Mouse (Mus musculus) hindbrain, embryonic 12.5 days (tissue): ENCODE measurements around the gene Gne. TPM values are rescaled to one million over a fixed set of nuclear protein-coding genes. Genes with fewer than 3 reads are reported as not detected.

Experiments
- ATAC-seq: fragments of 200-750 bp; cut with Nextera tagmentation; 2 replicates; pipeline ENCODE4 v1.8.0; 2017; ENCODE audit warnings: moderate TSS enrichment; ENCODE audit not compliant: low FRiP score
- H3K27ac ChIP-seq: fragments of 300-500 bp; sonication (generic); 2 replicates; pipeline ENCODE4 v1.5.1; 2016; ENCODE audit warnings: mild to moderate bottlenecking
- H3K27me3 ChIP-seq: fragments of 300-500 bp; sonication (generic); 2 replicates; pipeline ENCODE4 v1.6.1; 2016; ENCODE audit warnings: mild to moderate bottlenecking
- H3K36me3 ChIP-seq: fragments of 300-500 bp; sonication (generic); 2 replicates; pipeline ENCODE4 v1.6.1; 2016; ENCODE audit warnings: mild to moderate bottlenecking
- H3K4me1 ChIP-seq: fragments of 300-500 bp; sonication (generic); 2 replicates; pipeline ENCODE4 v1.6.1; 2016
- H3K4me2 ChIP-seq: fragments of 300-500 bp; sonication (generic); replicated peaks from 2 replicates; pipeline ENCODE4 v1.6.1; 2016; ENCODE audit warnings: mild to moderate bottlenecking
- H3K4me3 ChIP-seq: fragments of 300-500 bp; sonication (generic); 2 replicates; pipeline ENCODE4 v1.5.1; 2016; ENCODE audit warnings: mild to moderate bottlenecking
- H3K9ac ChIP-seq: fragments of 300-500 bp; sonication (generic); 2 replicates; pipeline ENCODE4 v1.6.1; 2016; ENCODE audit warnings: mild to moderate bottlenecking, moderate library complexity
- H3K9me3 ChIP-seq: fragments of 300-500 bp; sonication (generic); replicated peaks from 2 replicates; pipeline ENCODE4 v1.6.1; 2016; ENCODE audit warnings: mild to moderate bottlenecking
- WGBS: fragments of 180-500 bp; shearing (Covaris S2); methylation state at CpG from one replicate; pipeline ENCODE4 v1.1.7; 2016; 5-methylcytosine and 5-hydroxymethylcytosine counted together
- polyA plus RNA-seq: library from polyadenylated mRNA; unstranded; fragments of >200 nt; fragmentation: Nextera tagmentation; extraction: Ambion mirVana; gene quantifications from 2 replicates; pipeline ENCODE4 v1.2.1, GENCODE M21; 2016

Gne gene
- polyA plus RNA-seq, 1 experiment from 2014 or later: 24.6 TPM

GRCm38 (mm10) chr4:44097576-44098335 lies 13.8 kb upstream of the Gne start:
- Histone ChIP-seq H3K27ac (no peak overlapping the region), H3K4me3 (no peak overlapping the region), H3K27me3 (no peaks in the 10 kb centered on the region), H3K4me1 (peaks cover under 1% of the 10 kb centered on the region; the same call in 1 of the 2 replicates), H3K36me3 (no peaks in the 10 kb centered on the region), H3K4me2 (no peak overlapping the region), H3K9me3 (no peaks in the 10 kb centered on the region), H3K9ac (no peak overlapping the region)
- WGBS: 62% methylated on average over 11 of the region's 11 CpGs
- no peak for ATAC-seq

GRCm38 (mm10) chr4:44094475-44094874 lies 10.5 kb upstream of the Gne start:
- H3K4me2 ChIP-seq: no peak overlapping the region

GRCm38 (mm10) chr4:44092359-44092758 lies 8.4 kb upstream of the Gne start:
- H3K9ac ChIP-seq: no peak overlapping the region
- ATAC-seq: no peak
- H3K9me3 ChIP-seq: no peaks in the 10 kb centered on the region
- no peak overlapping the region for H3K4me2 ChIP-seq
- no peaks in the 10 kb centered on the region for H3K36me3 ChIP-seq
- WGBS: 87% methylated on average over 11 of the region's 11 CpGs
- no peaks in the 10 kb centered on the region for H3K27me3 ChIP-seq
- H3K4me3 ChIP-seq: no peak overlapping the region
- no peak overlapping the region for H3K27ac ChIP-seq
- no peaks in the 10 kb centered on the region for H3K4me1 ChIP-seq

More at GRCm38 (mm10) chr4:44094475-44094874, 10.5 kb upstream of the Gne start:
- H3K9me3 ChIP-seq: no peaks in the 10 kb centered on the region
- H3K27me3 ChIP-seq: no peaks in the 10 kb centered on the region
- no peak for ATAC-seq
- no peak overlapping the region for H3K9ac ChIP-seq
- no peak overlapping the region for H3K4me3 ChIP-seq
- WGBS: 83% methylated on average over 4 of the region's 4 CpGs
- H3K4me1 ChIP-seq: no peaks in the 10 kb centered on the region
- H3K27ac ChIP-seq: no peak overlapping the region
- no peaks in the 10 kb centered on the region for H3K36me3 ChIP-seq

- no peak for ATAC-seq
These were observed 1.6 kb upstream of the Gne start for GRCm38 (mm10) chr4:44085566-44085965.

GRCm38 (mm10) chr4:44084602-44085325 lies 787 bp upstream of the Gne start:
- no peak overlapping the region for H3K27ac ChIP-seq
- H3K27me3 ChIP-seq: no peaks in the 10 kb centered on the region
- no peak overlapping the region for H3K9ac ChIP-seq
- no peak for ATAC-seq
- H3K36me3 ChIP-seq: no peaks in the 10 kb centered on the region
- no peak overlapping the region for H3K4me3 ChIP-seq
- H3K4me1 ChIP-seq: peaks cover 4% of the 10 kb centered on the region; the same call in 1 of the 2 replicates
- no peaks in the 10 kb centered on the region for H3K9me3 ChIP-seq
- 0 out of 2 replicates have a peak overlapping the region, but pooled peaks have one; percentile 11 for H3K4me2 ChIP-seq
- 83% methylated on average over 13 of the region's 13 CpGs for WGBS

More at GRCm38 (mm10) chr4:44085566-44085965, 1.6 kb upstream of the Gne start:
- no peak overlapping the region for H3K4me2 ChIP-seq
- WGBS: 94% methylated on average over 3 of the region's 3 CpGs
- no peak overlapping the region for H3K27ac ChIP-seq
- H3K4me1 ChIP-seq: peaks cover 4% of the 10 kb centered on the region; the same call in 1 of the 2 replicates
- no peaks in the 10 kb centered on the region for H3K27me3 ChIP-seq
- no peak overlapping the region for H3K9ac ChIP-seq
- H3K36me3 ChIP-seq: no peaks in the 10 kb centered on the region
- H3K9me3 ChIP-seq: no peaks in the 10 kb centered on the region
- H3K4me3 ChIP-seq: no peak overlapping the region

- Histone ChIP-seq H3K4me1 (no peaks in the 10 kb centered on the region), H3K4me3 (no peak overlapping the region), H3K27ac (no peak overlapping the region), H3K9ac (no peak overlapping the region), H3K36me3 (no peaks in the 10 kb centered on the region), H3K27me3 (no peaks in the 10 kb centered on the region), H3K4me2 (no peak overlapping the region), H3K9me3 (no peaks in the 10 kb centered on the region)
- WGBS: 87% methylated on average over 7 of the region's 7 CpGs
- ATAC-seq: no peak
These were observed 5.5 kb downstream of the Gne start for GRCm38 (mm10) chr4:44078358-44078933.

GRCm38 (mm10) chr4:44074422-44074821 lies 9.6 kb downstream of the Gne start:
- no peak overlapping the region for H3K4me3 ChIP-seq
- no peaks in the 10 kb centered on the region for H3K9me3 ChIP-seq
- H3K36me3 ChIP-seq: no peaks in the 10 kb centered on the region
- no peak overlapping the region for H3K27ac ChIP-seq
- H3K9ac ChIP-seq: no peak overlapping the region
- no peak for ATAC-seq
- peaks cover 13% of the 10 kb centered on the region for H3K4me1 ChIP-seq
- H3K27me3 ChIP-seq: no peaks in the 10 kb centered on the region
- no peak overlapping the region for H3K4me2 ChIP-seq
- 78% methylated on average over 4 of the region's 4 CpGs for WGBS

GRCm38 (mm10) chr4:44073799-44074198 lies 10.2 kb downstream of the Gne start:
- Histone ChIP-seq H3K27ac (no peak overlapping the region), H3K9me3 (no peaks in the 10 kb centered on the region), H3K27me3 (no peaks in the 10 kb centered on the region), H3K9ac (no peak overlapping the region), H3K4me1 (peaks cover 14% of the 10 kb centered on the region), H3K4me2 (no peak overlapping the region), H3K36me3 (no peaks in the 10 kb centered on the region), H3K4me3 (no peak overlapping the region)
- 88% methylated on average over 3 of the region's 3 CpGs for WGBS
- no peak for ATAC-seq

- WGBS: 10% methylated on average over 9 of the region's 9 CpGs
- H3K27ac ChIP-seq: peak overlapping the region; percentile 76; the same call in 1 of the 2 replicates
- no peaks in the 10 kb centered on the region for H3K9me3 ChIP-seq
- H3K4me2 ChIP-seq: peak overlapping the region; percentile 65
- peaks cover 17% of the 10 kb centered on the region for H3K4me1 ChIP-seq
- peak overlapping the region; percentile 76 for H3K9ac ChIP-seq
- ATAC-seq: peak; percentile 47; the same call in 1 of the 2 replicates
- no peaks in the 10 kb centered on the region for H3K27me3 ChIP-seq
- no peaks in the 10 kb centered on the region for H3K36me3 ChIP-seq
- peak overlapping the region; percentile 91 for H3K4me3 ChIP-seq
These were observed 11.0 kb downstream of the Gne start for GRCm38 (mm10) chr4:44072873-44073441.

GRCm38 (mm10) chr4:44072146-44072872 lies 11.7 kb downstream of the Gne start:
- under 1% methylated on average over 70 of the region's 70 CpGs for WGBS
- peak; percentile 95 for ATAC-seq
- Histone ChIP-seq H3K9ac (peak overlapping the region; percentile 76), H3K9me3 (no peaks in the 10 kb centered on the region), H3K4me2 (peak overlapping the region; percentile 65), H3K27ac (peak overlapping the region; percentile 76), H3K4me1 (peaks cover 17% of the 10 kb centered on the region), H3K36me3 (no peaks in the 10 kb centered on the region), H3K27me3 (no peaks in the 10 kb centered on the region), H3K4me3 (peak overlapping the region; percentile 91)

GRCm38 (mm10) chr4:44071741-44072145 lies 12.2 kb downstream of the Gne start:
- 13% methylated on average over 11 of the region's 11 CpGs for WGBS
- Histone ChIP-seq H3K9me3 (no peaks in the 10 kb centered on the region), H3K9ac (peak overlapping the region; percentile 76), H3K4me3 (peak overlapping the region; percentile 91), H3K36me3 (no peaks in the 10 kb centered on the region), H3K27me3 (no peaks in the 10 kb centered on the region), H3K4me1 (peaks cover 17% of the 10 kb centered on the region), H3K27ac (0 out of 2 replicates have a peak overlapping the region, but pooled peaks have one; percentile 76), H3K4me2 (peak overlapping the region; percentile 65)
- 0 out of 2 replicates have a peak, but pooled peaks have one; percentile 8 for ATAC-seq
